Mouse (Mus musculus) bone marrow macrophage, adult 2 months (primary cell): Measurements from ENCODE around the gene Fgfr2. TPM values are rescaled to one million over a fixed set of nuclear protein-coding genes. Genes with fewer than 3 reads are reported as not detected.

Source experiments
- H3K27ac ChIP-seq: 2 replicates; pipeline ENCODE4 v1.5.1; 2012; ENCODE audit warnings: low read depth, low read length; ENCODE audit not compliant: insufficient read depth
- H3K4me1 ChIP-seq: 2 replicates; pipeline ENCODE4 v1.6.1; 2012; ENCODE audit warnings: low read length; ENCODE audit not compliant: control insufficient read depth, insufficient read depth
- H3K4me3 ChIP-seq: 2 replicates; pipeline ENCODE4 v1.5.1; 2012; ENCODE audit warnings: mild to moderate bottlenecking, low read length, moderate library complexity; ENCODE audit not compliant: insufficient read depth
- CTCF ChIP-seq: IDR thresholded peaks from 2 replicates; pipeline ENCODE4 v1.5.1; 2012; ENCODE audit warnings: low read depth, mild to moderate bottlenecking, low read length, moderate library complexity
- POLR2A ChIP-seq: IDR thresholded peaks from 2 replicates; pipeline ENCODE4 v1.6.1; 2012; ENCODE audit warnings: mild to moderate bottlenecking, low read depth, low read length, borderline replicate concordance
- polyA plus RNA-seq: library from polyadenylated mRNA; stranded (reverse); fragments of >200 nt; gene quantifications from 2 replicates; pipeline ENCODE4 v1.2.4, GENCODE M21; 2012; ENCODE audit not compliant: missing spikeins, insufficient read depth, insufficient read length

The Fgfr2 gene
- polyA plus RNA-seq, 1 experiment = 0.27 TPM

GRCm38 (mm10) chr7:133072535-133072934 lies 50.6 kb downstream of the Fgfr2 start:
- TF ChIP-seq CTCF (no peak), POLR2A (no peak)
- H3K4me1 ChIP-seq = peaks cover 23% of the 10 kb centered on the region
- no peak overlapping the region for H3K27ac ChIP-seq
- H3K4me3 ChIP-seq = no peak overlapping the region

GRCm38 (mm10) chr7:133067321-133067841 lies 55.8 kb downstream of the Fgfr2 start:
- no peak overlapping the region for H3K27ac ChIP-seq
- peaks cover 23% of the 10 kb centered on the region for H3K4me1 ChIP-seq
- H3K4me3 ChIP-seq = no peak overlapping the region
- TF ChIP-seq CTCF (no peak), POLR2A (no peak)

- no peak for TF ChIP-seq POLR2A
- no peak for TF ChIP-seq CTCF
- Histone ChIP-seq H3K4me3 (no peak overlapping the region), H3K27ac (no peak overlapping the region), H3K4me1 (peaks cover 20% of the 10 kb centered on the region)
These were observed 56.4 kb downstream of the Fgfr2 start for GRCm38 (mm10) chr7:133066776-133067175.

- Histone ChIP-seq H3K4me1 (peaks cover 17% of the 10 kb centered on the region), H3K27ac (no peak overlapping the region), H3K4me3 (no peak overlapping the region)
- TF ChIP-seq CTCF (no peak), POLR2A (no peak)
These were observed 61.1 kb downstream of the Fgfr2 start for GRCm38 (mm10) chr7:133062055-133062454.

GRCm38 (mm10) chr7:133060170-133060569 lies 63.0 kb downstream of the Fgfr2 start:
- Histone ChIP-seq H3K4me3 (no peak overlapping the region), H3K27ac (no peak overlapping the region), H3K4me1 (peaks cover 26% of the 10 kb centered on the region)
- no peak for TF ChIP-seq POLR2A
- no peak for TF ChIP-seq CTCF

- no peak overlapping the region for H3K4me3 ChIP-seq
- H3K4me1 ChIP-seq = peaks cover 26% of the 10 kb centered on the region
- TF ChIP-seq CTCF (no peak), POLR2A (no peak)
- no peak overlapping the region for H3K27ac ChIP-seq
These were observed 63.5 kb downstream of the Fgfr2 start for GRCm38 (mm10) chr7:133059517-133060104.

- no peak overlapping the region for H3K4me3 ChIP-seq
- peaks cover 26% of the 10 kb centered on the region for H3K4me1 ChIP-seq
- no peak for TF ChIP-seq POLR2A
- TF ChIP-seq CTCF = no peak
- H3K27ac ChIP-seq = no peak overlapping the region
These were observed 64.0 kb downstream of the Fgfr2 start for GRCm38 (mm10) chr7:133059150-133059509.

GRCm38 (mm10) chr7:133058496-133059149 lies 64.5 kb downstream of the Fgfr2 start:
- Histone ChIP-seq H3K4me1 (peaks cover 31% of the 10 kb centered on the region), H3K27ac (no peak overlapping the region)
- TF ChIP-seq POLR2A (no peak), CTCF (no peak)

GRCm38 (mm10) chr7:133056924-133057323 lies 66.2 kb downstream of the Fgfr2 start:
- Histone ChIP-seq H3K27ac (no peak overlapping the region), H3K4me3 (no peak overlapping the region), H3K4me1 (peaks cover 42% of the 10 kb centered on the region)
- TF ChIP-seq CTCF (no peak), POLR2A (no peak)

More at GRCm38 (mm10) chr7:133058496-133059149, 64.5 kb downstream of the Fgfr2 start:
- no peak overlapping the region for H3K4me3 ChIP-seq

- H3K4me1 ChIP-seq = peaks cover 61% of the 10 kb centered on the region
- H3K27ac ChIP-seq = no peak overlapping the region
- TF ChIP-seq POLR2A = no peak
- TF ChIP-seq CTCF = no peak
- no peak overlapping the region for H3K4me3 ChIP-seq
These were observed 68.7 kb downstream of the Fgfr2 start for GRCm38 (mm10) chr7:133054486-133054885.
